Mouse (Mus musculus) erythroblast, embryonic 14.5 days (primary cell): ENCODE measurements around the gene Lmntd1. TPM values are rescaled to one million over a fixed set of nuclear protein-coding genes. Genes with fewer than 3 reads are reported as not detected.

Source experiments
- H3K27me3 ChIP-seq: 2 replicates; pipeline ENCODE4 v1.6.1; 2012; ENCODE audit warnings: inconsistent platforms; ENCODE audit not compliant: control insufficient read depth
- H3K36me3 ChIP-seq: 2 replicates; pipeline ENCODE4 v1.6.1; 2012; ENCODE audit warnings: mild to moderate bottlenecking, inconsistent platforms; ENCODE audit not compliant: control insufficient read depth
- H3K4me1 ChIP-seq: 2 replicates; pipeline ENCODE4 v1.6.1; 2012; ENCODE audit warnings: inconsistent platforms; ENCODE audit not compliant: control insufficient read depth
- H3K4me3 ChIP-seq: replicated peaks from 2 replicates; pipeline ENCODE3; 2012; ENCODE audit warnings: moderate library complexity, mild to moderate bottlenecking, inconsistent platforms
- H3K9me3 ChIP-seq: 2 replicates; pipeline ENCODE4 v1.6.1; 2012; ENCODE audit warnings: low read length, inconsistent platforms, mixed read lengths; ENCODE audit not compliant: control insufficient read depth
- GATA1 ChIP-seq: IDR thresholded peaks from 2 replicates; pipeline ENCODE4 v1.6.1; 2012; ENCODE audit warnings: low read length, inconsistent platforms, mixed read lengths
- TAL1 ChIP-seq: IDR thresholded peaks from 3 replicates; pipeline ENCODE4 v1.6.1; 2012; ENCODE audit warnings: low read length, inconsistent platforms, mixed read lengths
- polyA plus RNA-seq: library from polyadenylated mRNA; stranded (reverse); fragments of >175 nt; gene quantifications from 2 replicates; pipeline ENCODE4 v1.2.3, GENCODE M21; 2012

The Lmntd1 gene
- polyA plus RNA-seq, 1 experiment, result not detected

GRCm38 (mm10) chr6:145592036-145592435 is 22.1 kb downstream of the Lmntd1 start:
- Histone ChIP-seq H3K4me3 (no peak overlapping the region), H3K4me1 (no peaks in the 10 kb centered on the region), H3K36me3 (no peaks in the 10 kb centered on the region), H3K9me3 (no peaks in the 10 kb centered on the region), H3K27me3 (no peaks in the 10 kb centered on the region)
- no peak for TF ChIP-seq GATA1
- TF ChIP-seq TAL1, result no peak

GRCm38 (mm10) chr6:145591578-145591977 is 22.5 kb downstream of the Lmntd1 start:
- Histone ChIP-seq H3K4me1 (no peaks in the 10 kb centered on the region), H3K9me3 (no peaks in the 10 kb centered on the region), H3K27me3 (no peaks in the 10 kb centered on the region), H3K36me3 (no peaks in the 10 kb centered on the region), H3K4me3 (no peak overlapping the region)
- TF ChIP-seq TAL1 (no peak), GATA1 (no peak)

- Histone ChIP-seq H3K27me3 (no peaks in the 10 kb centered on the region), H3K4me3 (no peak overlapping the region), H3K4me1 (no peaks in the 10 kb centered on the region), H3K36me3 (no peaks in the 10 kb centered on the region), H3K9me3 (no peaks in the 10 kb centered on the region)
- TF ChIP-seq TAL1, result no peak
- no peak for TF ChIP-seq GATA1
These were observed 23.4 kb downstream of the Lmntd1 start for GRCm38 (mm10) chr6:145590501-145591293.

GRCm38 (mm10) chr6:145585052-145585973 is 28.8 kb downstream of the Lmntd1 start:
- Histone ChIP-seq H3K4me1 (no peaks in the 10 kb centered on the region), H3K36me3 (no peaks in the 10 kb centered on the region), H3K4me3 (no peak overlapping the region), H3K27me3 (no peaks in the 10 kb centered on the region), H3K9me3 (no peaks in the 10 kb centered on the region)
- TF ChIP-seq GATA1 (no peak), TAL1 (no peak)

GRCm38 (mm10) chr6:145581366-145582170 is 32.6 kb downstream of the Lmntd1 start:
- H3K27me3 ChIP-seq, result no peaks in the 10 kb centered on the region
- H3K4me1 ChIP-seq, result no peaks in the 10 kb centered on the region
- TF ChIP-seq GATA1 (no peak), TAL1 (no peak)
- H3K9me3 ChIP-seq, result no peaks in the 10 kb centered on the region
- no peak overlapping the region for H3K4me3 ChIP-seq
- no peaks in the 10 kb centered on the region for H3K36me3 ChIP-seq

GRCm38 (mm10) chr6:145579761-145580160 is 34.4 kb downstream of the Lmntd1 start:
- Histone ChIP-seq H3K4me1 (no peaks in the 10 kb centered on the region), H3K9me3 (no peaks in the 10 kb centered on the region), H3K36me3 (no peaks in the 10 kb centered on the region), H3K27me3 (no peaks in the 10 kb centered on the region), H3K4me3 (no peak overlapping the region)
- TF ChIP-seq TAL1 (no peak), GATA1 (no peak)

GRCm38 (mm10) chr6:145578457-145579185 is 35.5 kb downstream of the Lmntd1 start:
- no peak overlapping the region for H3K4me3 ChIP-seq
- no peaks in the 10 kb centered on the region for H3K9me3 ChIP-seq
- H3K4me1 ChIP-seq, result no peaks in the 10 kb centered on the region
- TF ChIP-seq TAL1 (no peak), GATA1 (no peak)
- no peaks in the 10 kb centered on the region for H3K36me3 ChIP-seq
- no peaks in the 10 kb centered on the region for H3K27me3 ChIP-seq

- no peak for TF ChIP-seq TAL1
- TF ChIP-seq GATA1, result no peak
- no peaks in the 10 kb centered on the region for H3K27me3 ChIP-seq
- H3K36me3 ChIP-seq, result no peaks in the 10 kb centered on the region
- no peaks in the 10 kb centered on the region for H3K9me3 ChIP-seq
- no peaks in the 10 kb centered on the region for H3K4me1 ChIP-seq
- no peak overlapping the region for H3K4me3 ChIP-seq
These were observed 37.4 kb downstream of the Lmntd1 start for GRCm38 (mm10) chr6:145576762-145577161.
